49 mouse cellular contexts compared by ENCODE assay signal in the genomic region with DNA sequence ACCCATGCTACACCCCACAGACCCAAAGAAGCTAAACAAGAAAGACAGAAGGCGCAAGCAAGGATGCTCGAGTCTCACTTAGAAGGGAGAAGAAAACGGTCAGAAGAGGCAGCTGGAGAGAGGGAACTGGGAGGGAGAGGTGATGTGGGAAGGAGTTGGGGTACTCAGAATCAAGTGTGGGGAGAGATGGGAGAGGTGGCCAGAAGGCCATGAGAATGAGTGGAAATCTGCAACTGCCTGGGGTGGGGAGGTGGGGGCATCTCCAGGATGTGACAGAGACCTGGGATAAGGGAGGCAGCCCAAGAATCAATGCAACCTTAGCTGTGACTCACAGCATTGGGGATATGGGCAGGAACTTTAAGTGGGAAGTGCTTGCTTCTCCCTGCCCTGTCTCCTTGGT. TPM values are rescaled to one million over a fixed set of nuclear protein-coding genes. Genes with fewer than 3 reads are reported as not detected.
"Had no signal": no experiment of that assay in that cellular context is flagged by ENCODE, and none has a peak within 500 bp of the region (broad histone marks: within the 10 kb centered on the region; RNA-seq: fewer than 3 reads in every experiment).

No protein-coding gene starts in this region.

- H3K27ac ChIP-seq: heart, embryonic 10.5 days; heart, embryonic 13.5 days; heart, embryonic 15.5 days; hindbrain, embryonic 10.5 days; hindbrain, embryonic 12.5 days; hindbrain, embryonic 13.5 days; hindbrain, embryonic 14.5 days; hindbrain, embryonic 15.5 days; hindbrain, postnatal 0 days; intestine, embryonic 15.5 days; kidney, embryonic 15.5 days; kidney, postnatal 0 days; layer of hippocampus, adult 2 months; left cerebral cortex, adult 2 months had no signal

- H3K27me3 ChIP-seq: heart, embryonic 13.5 days; heart, embryonic 15.5 days; hindbrain, embryonic 12.5 days; hindbrain, embryonic 13.5 days; hindbrain, embryonic 15.5 days; intestine, embryonic 15.5 days; kidney, embryonic 15.5 days had no signal

- H3K4me3 ChIP-seq: heart, embryonic 10.5 days; heart, embryonic 13.5 days; heart, embryonic 15.5 days; hindbrain, embryonic 10.5 days; hindbrain, embryonic 12.5 days; hindbrain, embryonic 13.5 days; hindbrain, embryonic 15.5 days; intestine, embryonic 15.5 days; kidney, embryonic 15.5 days; layer of hippocampus, adult 2 months; left cerebral cortex, adult 2 months had no signal

- H3K4me1 ChIP-seq: heart, embryonic 10.5 days; heart, embryonic 13.5 days; heart, embryonic 15.5 days; hindbrain, embryonic 10.5 days; hindbrain, embryonic 12.5 days; hindbrain, embryonic 13.5 days; hindbrain, embryonic 15.5 days; intestine, embryonic 15.5 days; kidney, embryonic 15.5 days had no signal

- H3K36me3 ChIP-seq: heart, embryonic 10.5 days; heart, embryonic 13.5 days; heart, embryonic 15.5 days; hindbrain, embryonic 10.5 days; hindbrain, embryonic 12.5 days; hindbrain, embryonic 13.5 days; hindbrain, embryonic 15.5 days; intestine, embryonic 15.5 days; kidney, embryonic 15.5 days had no signal

- H3K4me2 ChIP-seq: heart, embryonic 11.5 days; heart, embryonic 13.5 days; heart, embryonic 15.5 days; hindbrain, embryonic 12.5 days; hindbrain, embryonic 13.5 days; hindbrain, embryonic 14.5 days; hindbrain, embryonic 15.5 days; intestine, embryonic 15.5 days; kidney, embryonic 15.5 days had no signal

- ATAC-seq: hindbrain, embryonic 16.5 days; hindbrain, postnatal 0 days; inflammation-experienced regulatory T-cells, adult 6 months; intestine, embryonic 15.5 days; intestine, embryonic 16.5 days; intestine, postnatal 0 days had no signal

- H3K9ac ChIP-seq: heart, embryonic 13.5 days; heart, embryonic 15.5 days; hindbrain, embryonic 12.5 days; hindbrain, embryonic 13.5 days; hindbrain, embryonic 14.5 days; hindbrain, embryonic 15.5 days; intestine, embryonic 15.5 days; kidney, embryonic 15.5 days had no signal

- DNase-seq: heart, postnatal 10 days; heart, postnatal 14 days; heart, postnatal 36 days; heart, postnatal 4 days; kidney, adult 11 months; kidney, adult 18-20 months; kidney, adult 2 months; kidney, adult 8-10 months; kidney, adult 9 months; kidney, postnatal 10 days; kidney, postnatal 14 days; kidney, postnatal 25 days; kidney, postnatal 36 days; kidney, postnatal 4 days; layer of hippocampus, adult 9-11 months; layer of hippocampus, postnatal 36 days had no signal

- H3K9me3 ChIP-seq: heart, embryonic 10.5 days; heart, embryonic 13.5 days; heart, embryonic 15.5 days; hindbrain, embryonic 10.5 days; hindbrain, embryonic 12.5 days; hindbrain, embryonic 13.5 days; hindbrain, embryonic 15.5 days; intestine, embryonic 15.5 days; kidney, embryonic 15.5 days had no signal

RNA-seq across cellular contexts. Expression of a gene that starts 31.5 kb away (rescaled TPM):
- total RNA-seq: heart, postnatal 10 days; heart, postnatal 14 days; heart, postnatal 25 days; heart, postnatal 36 days; hematopoietic stem cell, adult 5-6 weeks; hindbrain, postnatal 0 days; layer of hippocampus, adult 18-20 months; layer of hippocampus, adult 2 months; layer of hippocampus, postnatal 10 days; layer of hippocampus, postnatal 14 days; layer of hippocampus, postnatal 25 days; layer of hippocampus, postnatal 36 days; left cerebral cortex, adult 18-20 months; left cerebral cortex, adult 2 months had no signal
- polyA plus RNA-seq: heart, embryonic 10.5 days; heart, embryonic 11.5 days; heart, embryonic 13.5 days; heart, embryonic 14.5 days; heart, embryonic 15.5 days; heart, embryonic 16.5 days; hindbrain, embryonic 10.5 days; hindbrain, embryonic 11.5 days; hindbrain, embryonic 12.5 days; hindbrain, embryonic 13.5 days; hindbrain, embryonic 14.5 days; inflammation-experienced regulatory T-cells, adult 6 months; intestine, embryonic 14.5 days; intestine, embryonic 15.5 days; intestine, embryonic 16.5 days; intestine, postnatal 0 days; kidney, adult 2 months; kidney, embryonic 14.5 days; kidney, embryonic 15.5 days; kidney, embryonic 16.5 days; large intestine, adult 2 months had no signal
